Mouse (Mus musculus) kidney, embryonic 14.5 days (tissue): ENCODE measurements around the gene Relt. TPM values are rescaled to one million over a fixed set of nuclear protein-coding genes. Genes with fewer than 3 reads are reported as not detected.
A peak's percentile ranks its signal among the peaks of the same experiment; 100 is the strongest.

ENCODE experiments used
- ATAC-seq: fragments of 200-750 bp; cut with Nextera tagmentation; 2 replicates; pipeline ENCODE4 v1.8.0; 2017; ENCODE audit warnings: moderate number of reproducible peaks, mild to moderate bottlenecking, moderate TSS enrichment, moderate library complexity; ENCODE audit not compliant: low FRiP score, low TSS enrichment
- H3K27ac ChIP-seq: fragments of 300-500 bp; sonication (generic); 2 replicates; pipeline ENCODE4 v1.5.1; 2014; ENCODE audit warnings: low read depth, mild to moderate bottlenecking, low read length, moderate library complexity, mixed read lengths
- H3K27me3 ChIP-seq: fragments of 300-500 bp; sonication (generic); 2 replicates; pipeline ENCODE4 v1.6.1; 2014; ENCODE audit warnings: mild to moderate bottlenecking, low read length; ENCODE audit not compliant: control insufficient read depth, insufficient read depth
- H3K36me3 ChIP-seq: fragments of 300-500 bp; sonication (generic); 2 replicates; pipeline ENCODE4 v1.6.1; 2014; ENCODE audit warnings: low read length, mixed read lengths; ENCODE audit not compliant: control insufficient read depth, insufficient read depth
- H3K4me1 ChIP-seq: fragments of 300-500 bp; sonication (generic); 2 replicates; pipeline ENCODE4 v1.6.1; 2014; ENCODE audit warnings: low read length, mixed read lengths; ENCODE audit not compliant: control insufficient read depth, insufficient read depth
- H3K4me2 ChIP-seq: fragments of 300-500 bp; sonication (generic); replicated peaks from 2 replicates; pipeline ENCODE4 v1.6.1; 2014; ENCODE audit warnings: low read depth, mild to moderate bottlenecking, low read length
- H3K4me3 ChIP-seq: fragments of 300-500 bp; sonication (generic); 2 replicates; pipeline ENCODE4 v1.5.1; 2014; ENCODE audit warnings: mild to moderate bottlenecking, low read length
- H3K9ac ChIP-seq: fragments of 300-500 bp; sonication (generic); 2 replicates; pipeline ENCODE4 v1.6.1; 2014; ENCODE audit warnings: low read depth, mild to moderate bottlenecking, low read length, moderate library complexity
- H3K9me3 ChIP-seq: fragments of 300-500 bp; sonication (generic); 2 replicates; pipeline ENCODE4 v1.6.1; 2016; ENCODE audit warnings: low read length; ENCODE audit not compliant: control insufficient read depth
- WGBS: fragments of 180-500 bp; shearing (Covaris S2); extraction: QIAGEN DNeasy Blood & Tissue Kit; methylation state at CpG from one replicate; pipeline ENCODE4 v1.1.7; 2014; 5-methylcytosine and 5-hydroxymethylcytosine counted together
- polyA plus RNA-seq: library from polyadenylated mRNA; unstranded; fragments of >200 nt; fragmentation: Nextera tagmentation; extraction: Ambion mirVana; gene quantifications from 2 replicates; pipeline ENCODE4 v1.2.1, GENCODE M21; 2014

Gene Relt
- polyA plus RNA-seq, 1 experiment from 2014 or later, result 3.1 TPM

GRCm38 (mm10) chr7:100881950-100882349, 18.7 kb upstream of the Relt start:
- no peak overlapping the region for H3K4me2 ChIP-seq
- H3K4me3 ChIP-seq, result no peak overlapping the region
- H3K27ac ChIP-seq, result no peak overlapping the region
- 88% methylated on average over 4 of the region's 4 CpGs for WGBS
- H3K9me3 ChIP-seq, result no peaks in the 10 kb centered on the region
- H3K27me3 ChIP-seq, result no peaks in the 10 kb centered on the region
- ATAC-seq, result no peak
- H3K36me3 ChIP-seq, result peaks cover 92% of the 10 kb centered on the region
- H3K9ac ChIP-seq, result no peak overlapping the region
- no peaks in the 10 kb centered on the region for H3K4me1 ChIP-seq

- H3K4me1 ChIP-seq, result no peaks in the 10 kb centered on the region
- no peak for ATAC-seq
- no peak overlapping the region for H3K27ac ChIP-seq
- WGBS, result 92% methylated on average over 9 of the region's 9 CpGs
- no peak overlapping the region for H3K4me2 ChIP-seq
- H3K4me3 ChIP-seq, result no peak overlapping the region
- no peaks in the 10 kb centered on the region for H3K9me3 ChIP-seq
- H3K9ac ChIP-seq, result no peak overlapping the region
- H3K27me3 ChIP-seq, result no peaks in the 10 kb centered on the region
- peaks cover 96% of the 10 kb centered on the region for H3K36me3 ChIP-seq
Observed at GRCm38 (mm10) chr7:100881531-100881930, 18.3 kb upstream of the Relt start.

DNA sequence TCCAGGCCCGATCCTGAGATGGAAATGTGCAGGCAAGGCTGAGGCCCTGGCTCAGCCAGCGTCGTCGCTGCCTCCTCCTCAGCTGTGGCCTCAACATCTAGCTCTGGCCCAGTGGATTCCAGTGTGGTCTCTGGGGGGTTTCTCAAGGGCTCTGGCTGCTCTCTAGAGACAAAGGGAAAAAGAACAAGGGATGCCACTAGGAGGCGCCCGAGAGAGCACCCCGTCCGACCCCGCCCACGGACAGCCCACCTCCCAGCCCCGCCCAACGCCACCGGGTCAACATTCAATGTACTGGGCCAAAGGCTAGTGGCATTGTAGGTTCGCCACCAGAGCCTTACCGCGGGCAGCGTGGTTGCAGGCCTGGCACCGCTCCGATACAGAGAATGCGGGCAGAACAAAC, 16.3 kb upstream of the Relt start:
- 26% methylated on average over 20 of the region's 20 CpGs for WGBS

DNA sequence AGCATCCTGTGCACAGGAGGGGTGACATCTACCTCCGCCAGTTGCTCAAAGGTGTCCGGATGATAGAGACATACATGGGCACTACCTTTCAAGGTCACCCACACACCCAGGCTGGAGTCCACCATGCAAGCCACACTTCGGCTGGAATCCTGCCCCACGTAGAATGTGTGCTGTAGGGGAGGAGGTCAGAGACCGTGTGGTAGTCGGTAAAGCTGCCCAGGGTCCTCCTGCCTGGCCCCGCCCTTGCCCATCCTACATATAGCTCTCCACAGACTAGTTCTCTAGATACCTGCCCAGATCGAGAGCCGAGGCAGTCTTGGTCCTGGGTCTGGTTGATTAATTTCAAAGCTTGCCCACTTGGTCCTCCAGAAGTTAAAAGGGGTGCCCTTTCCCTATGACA, 13.5 kb upstream of the Relt start:
- Histone ChIP-seq H3K4me1 (0 out of 2 replicates have a peak, but pooled peaks cover 5% of the 10 kb centered on the region), H3K9ac (no peak overlapping the region), H3K27ac (no peak overlapping the region), H3K27me3 (no peaks in the 10 kb centered on the region), H3K4me2 (no peak overlapping the region), H3K36me3 (peaks cover 95% of the 10 kb centered on the region), H3K4me3 (no peak overlapping the region), H3K9me3 (no peaks in the 10 kb centered on the region)
- 90% methylated on average over 9 of the region's 9 CpGs for WGBS
- ATAC-seq, result no peak

More for the DNA sequence above, 16.3 kb upstream of the Relt start:
- Histone ChIP-seq H3K27ac (no peak overlapping the region), H3K4me1 (no peaks in the 10 kb centered on the region), H3K4me2 (no peak overlapping the region), H3K9ac (no peak overlapping the region), H3K27me3 (no peaks in the 10 kb centered on the region), H3K4me3 (no peak overlapping the region), H3K36me3 (peaks cover 97% of the 10 kb centered on the region), H3K9me3 (no peaks in the 10 kb centered on the region)
- peak; percentile 24; the same call in 1 of the 2 replicates for ATAC-seq

GRCm38 (mm10) chr7:100876293-100876692, 13.0 kb upstream of the Relt start:
- Histone ChIP-seq H3K9ac (no peak overlapping the region), H3K27ac (peak overlapping the region; percentile 37; the same call in 1 of the 2 replicates), H3K4me1 (0 out of 2 replicates have a peak, but pooled peaks cover 5% of the 10 kb centered on the region), H3K36me3 (peaks cover 95% of the 10 kb centered on the region), H3K27me3 (no peaks in the 10 kb centered on the region), H3K9me3 (no peaks in the 10 kb centered on the region), H3K4me3 (no peak overlapping the region), H3K4me2 (no peak overlapping the region)
- WGBS, result 81% methylated on average over 13 of the region's 13 CpGs
- ATAC-seq, result no peak

DNA sequence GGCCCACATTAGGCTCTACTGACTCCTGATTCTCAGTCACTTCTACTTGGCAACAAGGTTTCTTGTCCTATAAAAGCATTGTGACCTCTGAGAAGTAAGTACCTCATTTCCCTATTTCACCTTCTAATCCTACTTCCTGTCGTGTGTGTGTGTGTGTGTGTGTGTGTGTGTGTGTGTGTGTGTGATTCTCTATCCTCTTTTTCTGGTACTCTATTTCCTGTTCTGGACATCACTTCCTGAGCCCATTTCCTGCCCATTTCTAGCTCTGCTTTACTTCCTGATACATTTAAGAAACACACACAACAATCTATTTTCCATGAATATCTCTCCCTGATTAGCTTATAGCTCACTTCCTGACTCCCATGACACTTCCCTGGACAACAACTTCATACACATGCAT, 12.6 kb upstream of the Relt start:
- no peaks in the 10 kb centered on the region for H3K27me3 ChIP-seq
- no peaks in the 10 kb centered on the region for H3K9me3 ChIP-seq
- 0 out of 2 replicates have a peak, but pooled peaks cover 5% of the 10 kb centered on the region for H3K4me1 ChIP-seq
- no peak overlapping the region for H3K4me3 ChIP-seq
- ATAC-seq, result no peak
- no peak overlapping the region for H3K9ac ChIP-seq
- H3K4me2 ChIP-seq, result no peak overlapping the region
- H3K36me3 ChIP-seq, result peaks cover 94% of the 10 kb centered on the region
- peak overlapping the region; percentile 37; the same call in 1 of the 2 replicates for H3K27ac ChIP-seq
- 53% methylated on average over 1 of the region's 1 CpGs for WGBS

- Histone ChIP-seq H3K27ac (no peak overlapping the region), H3K4me1 (0 out of 2 replicates have a peak, but pooled peaks cover 5% of the 10 kb centered on the region), H3K9me3 (no peaks in the 10 kb centered on the region), H3K36me3 (peaks cover 71% of the 10 kb centered on the region), H3K27me3 (no peaks in the 10 kb centered on the region), H3K4me2 (no peak overlapping the region), H3K9ac (no peak overlapping the region), H3K4me3 (no peak overlapping the region)
- WGBS, result 94% methylated on average over 13 of the region's 13 CpGs
- ATAC-seq, result no peak
Observed at GRCm38 (mm10) chr7:100873197-100873596, 10.0 kb upstream of the Relt start.

DNA sequence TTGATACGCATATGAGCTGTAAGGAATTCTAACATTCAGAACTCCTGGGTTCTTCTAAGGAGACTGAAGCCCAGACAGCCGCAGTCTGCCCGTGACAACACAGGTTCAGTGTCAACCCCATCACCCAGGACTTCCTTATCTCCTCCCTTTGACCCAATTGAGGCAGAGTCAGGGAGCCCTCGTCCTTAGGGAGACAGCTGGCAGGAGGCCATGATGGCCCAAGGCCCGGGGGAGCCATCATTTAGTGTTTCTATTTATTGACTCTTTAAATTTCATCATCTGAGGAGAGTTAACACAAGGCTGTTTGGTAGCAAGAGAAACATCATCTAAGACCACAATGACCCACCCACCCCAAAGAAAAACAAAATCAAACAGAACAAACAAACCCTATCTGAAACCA, 8.6 kb upstream of the Relt start:
- H3K36me3 ChIP-seq, result peaks cover 57% of the 10 kb centered on the region
- no peak overlapping the region for H3K4me2 ChIP-seq

GRCm38 (mm10) chr7:100871355-100871754, 8.1 kb upstream of the Relt start:
- Histone ChIP-seq H3K4me1 (0 out of 2 replicates have a peak, but pooled peaks cover 5% of the 10 kb centered on the region), H3K27ac (no peak overlapping the region), H3K36me3 (peaks cover 52% of the 10 kb centered on the region), H3K4me3 (no peak overlapping the region), H3K27me3 (no peaks in the 10 kb centered on the region), H3K4me2 (no peak overlapping the region), H3K9me3 (no peaks in the 10 kb centered on the region), H3K9ac (no peak overlapping the region)
- WGBS, result 90% methylated on average over 4 of the region's 4 CpGs
- ATAC-seq, result no peak

More for the DNA sequence above, 8.6 kb upstream of the Relt start:
- Histone ChIP-seq H3K9ac (no peak overlapping the region), H3K9me3 (no peaks in the 10 kb centered on the region), H3K27me3 (no peaks in the 10 kb centered on the region), H3K4me3 (no peak overlapping the region), H3K27ac (no peak overlapping the region), H3K4me1 (0 out of 2 replicates have a peak, but pooled peaks cover 5% of the 10 kb centered on the region)
- no peak for ATAC-seq
- WGBS, result 65% methylated on average over 5 of the region's 5 CpGs
